Mouse (Mus musculus): ENCODE measurements around the gene Irf6.
A peak's percentile ranks its signal among the peaks of the same experiment; 100 is the strongest.

- no peak for TF ChIP-seq CHD2 (IDR thresholded peaks at IDR 0.05; ENCODE audit: low read length)
- TF ChIP-seq CTCF (IDR thresholded peaks at IDR 0.05 in 2 of 3, conservative IDR thresholded peaks at IDR 0.05 in 1 of 3; ENCODE audit: control insufficient read depth in 1 of 3, insufficient read depth in 1 of 3, low read depth in 2 of 3, low read length in 3 of 3, poor library complexity in 1 of 3, severe bottlenecking in 1 of 3): no peak
- no peak for TF ChIP-seq ZNF384 (IDR thresholded peaks at IDR 0.05; ENCODE audit: low read depth, low read length)
- TF ChIP-seq ETS1 (IDR thresholded peaks at IDR 0.05; ENCODE audit: low read depth, low read length): no peak
- TF ChIP-seq POLR2A (IDR thresholded peaks at IDR 0.05; ENCODE audit: control insufficient read depth in 1 of 2, insufficient read depth in 1 of 2, low read depth in 1 of 2, low read length in 2 of 2, poor library complexity in 1 of 2): peak in 1 of 2 experiments; percentile 5; a peak in 2 of 4 replicates
- no peak for TF ChIP-seq GATA1 (IDR thresholded peaks at IDR 0.05; ENCODE audit: low read depth, low read length)
- no peak for TF ChIP-seq E2F4 (IDR thresholded peaks at IDR 0.05; ENCODE audit: borderline replicate concordance, low read depth, low read length)
- TF ChIP-seq BHLHE40 (IDR thresholded peaks at IDR 0.05; ENCODE audit: borderline replicate concordance, low read depth, low read length): no peak
- TF ChIP-seq SIN3A (IDR thresholded peaks at IDR 0.05; ENCODE audit: low read length): no peak
- no peak for TF ChIP-seq MAZ (IDR thresholded peaks at IDR 0.05; ENCODE audit: low read depth, low read length)
- TF ChIP-seq USF1 (IDR thresholded peaks at IDR 0.05; ENCODE audit: low read depth, low read length): no peak
- TF ChIP-seq MYB (IDR thresholded peaks at IDR 0.05; ENCODE audit: low read depth, low read length): no peak
- no peak for TF ChIP-seq MYC (IDR thresholded peaks at IDR 0.05; ENCODE audit: low read depth, low read length)
- TF ChIP-seq EP300 (IDR thresholded peaks at IDR 0.05; ENCODE audit: low read depth in 1 of 2, low read length in 2 of 2): no peak
These were observed 20.9 kb downstream of the Irf6 start for GRCm38 (mm10) chr1:193173810-193174129.
